Mouse (Mus musculus): ENCODE data around the gene Ace3. TPM values are rescaled to one million over a fixed set of nuclear protein-coding genes. Genes with fewer than 3 reads are reported as not detected.
"Not testable (repeated sequence)": the region's sequence is repeated elsewhere in the genome, so short reads cannot be mapped to it uniquely, and the experiment has no call there.

Gene Ace3
- polyA plus RNA-seq, 2 experiments = not detected

DNA sequence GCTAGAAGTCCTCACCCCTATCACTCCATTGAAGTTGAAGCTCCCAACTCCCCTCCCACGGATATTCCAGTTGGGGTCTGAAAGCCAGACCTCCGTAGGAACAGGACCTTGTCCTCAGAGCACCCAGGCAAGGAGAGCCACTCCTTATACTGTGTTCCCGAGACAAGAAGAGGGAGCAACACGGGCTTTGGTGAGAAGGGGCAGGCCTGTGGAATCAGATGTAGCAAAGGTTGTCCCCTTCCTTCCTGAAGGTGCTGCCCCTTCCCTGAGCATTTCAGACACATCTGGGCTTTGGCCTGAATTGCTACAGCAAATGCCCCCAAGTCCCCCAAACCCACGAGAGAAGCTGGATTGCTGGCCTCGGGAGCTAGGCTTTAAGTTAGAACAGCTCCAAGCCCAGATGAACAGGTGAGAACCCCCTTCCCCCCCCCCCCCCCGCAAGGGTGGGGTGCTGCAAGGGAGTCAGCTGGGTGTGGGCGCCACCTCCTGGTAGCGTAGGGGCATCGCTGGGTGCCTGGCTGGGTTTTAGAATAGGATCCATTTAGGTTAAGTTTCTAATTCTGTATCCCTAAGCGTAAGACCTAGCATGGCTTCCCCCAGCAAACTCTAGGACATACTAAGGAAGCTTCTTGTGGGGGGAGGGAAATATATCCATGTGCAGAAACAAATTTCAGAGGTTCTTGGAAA, 32.1 kb downstream of the Ace3 start:
- H3K4me1 ChIP-seq (ENCODE audit: control insufficient read depth, insufficient read depth, low read length) = no peaks in the 10 kb centered on the region
- ATAC-seq (ENCODE audit: low FRiP score, low read depth) (no peak), DNase-seq (ENCODE audit: low spot score) (peak; percentile 30)
- H3K4me2 ChIP-seq (replicated peaks; ENCODE audit: low read depth, low read length, severe bottlenecking) = no peak overlapping the region
- H3K9ac ChIP-seq (ENCODE audit: low read depth, low read length, severe bottlenecking) = no peak overlapping the region
- TF ChIP-seq POLR2A (IDR thresholded peaks at IDR 0.05; ENCODE audit: borderline replicate concordance, extremely low read depth, insufficient read depth, insufficient read length) = no peak
- 31% methylated on average over 10 of the region's 11 CpGs for WGBS
- H3K4me3 ChIP-seq (replicated peaks; ENCODE audit: low read length) = no peak overlapping the region
- H3K36me3 ChIP-seq (ENCODE audit: control insufficient read depth, insufficient read depth, low read length) = 0 out of 2 replicates have a peak, but pooled peaks cover 4% of the 10 kb centered on the region
- H3K9me3 ChIP-seq (ENCODE audit: control insufficient read depth, low read length) = no peaks in the 10 kb centered on the region
- H3K27me3 ChIP-seq (ENCODE audit: control insufficient read depth, insufficient read depth, low read length) = no peaks in the 10 kb centered on the region
- H3K27ac ChIP-seq (replicated peaks; ENCODE audit: low read depth, low read length) = no peak overlapping the region

DNA sequence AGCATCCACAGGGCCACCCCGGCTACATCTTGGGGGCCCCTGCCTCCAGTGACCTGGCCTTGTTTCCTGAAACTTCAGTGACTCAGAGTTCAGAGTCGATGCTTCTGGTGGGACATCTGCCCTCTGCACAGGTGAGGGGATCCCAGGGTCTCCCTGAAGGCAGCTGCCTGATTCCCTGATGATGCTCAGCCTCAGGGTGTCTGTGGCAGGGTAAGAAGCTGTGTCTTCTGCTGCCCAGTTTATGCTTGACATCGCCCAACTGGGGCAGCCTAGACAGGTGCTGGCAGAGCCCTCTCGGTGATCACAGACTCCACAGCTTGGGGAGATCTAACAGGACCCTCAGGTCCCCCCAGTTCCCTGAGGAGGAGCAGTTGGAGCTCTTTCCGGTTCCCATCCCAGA, 33.1 kb downstream of the Ace3 start:
- no peak overlapping the region for H3K27ac ChIP-seq (replicated peaks; ENCODE audit: low read depth, low read length)
- no peak overlapping the region for H3K9ac ChIP-seq (ENCODE audit: low read depth, low read length, severe bottlenecking)
- no peak overlapping the region for H3K4me3 ChIP-seq (replicated peaks; ENCODE audit: low read length)
- ATAC-seq (ENCODE audit: low FRiP score, low read depth) (no peak), DNase-seq (ENCODE audit: low spot score) (no peak)
- no peak overlapping the region for H3K4me2 ChIP-seq (replicated peaks; ENCODE audit: low read depth, low read length, severe bottlenecking)
- H3K4me1 ChIP-seq (ENCODE audit: control insufficient read depth, insufficient read depth, low read length) = no peaks in the 10 kb centered on the region
- no peaks in the 10 kb centered on the region for H3K9me3 ChIP-seq (ENCODE audit: control insufficient read depth, low read length)
- no peak for TF ChIP-seq POLR2A (IDR thresholded peaks at IDR 0.05; ENCODE audit: borderline replicate concordance, extremely low read depth, insufficient read depth, insufficient read length)
- H3K36me3 ChIP-seq (ENCODE audit: control insufficient read depth, insufficient read depth, low read length) = 0 out of 2 replicates have a peak, but pooled peaks cover 4% of the 10 kb centered on the region
- 92% methylated on average over 5 of the region's 5 CpGs for WGBS
- no peaks in the 10 kb centered on the region for H3K27me3 ChIP-seq (ENCODE audit: control insufficient read depth, insufficient read depth, low read length)

DNA sequence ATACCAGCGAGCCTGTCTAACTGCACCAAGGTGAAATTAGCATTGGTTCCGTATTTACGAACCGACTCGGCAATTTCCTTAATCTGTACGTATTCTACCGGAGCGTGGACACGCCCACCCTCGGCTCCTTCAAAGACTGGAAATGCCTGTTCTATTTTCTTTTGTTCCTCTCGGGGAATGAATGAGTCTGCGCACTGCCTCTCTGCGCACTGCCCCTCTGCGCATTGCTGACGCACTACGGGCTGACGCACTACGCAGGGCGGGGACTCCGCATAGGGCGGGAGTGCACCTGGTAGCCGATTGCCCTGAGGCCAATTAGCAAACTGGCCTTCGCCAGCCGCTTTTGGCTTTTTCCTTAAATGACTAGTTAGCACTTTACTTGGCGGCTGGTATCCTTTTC, 37.6 kb downstream of the Ace3 start:
- H3K4me1 ChIP-seq (ENCODE audit: control insufficient read depth, insufficient read depth, low read length); H3K36me3 ChIP-seq (ENCODE audit: control insufficient read depth, insufficient read depth, low read length); H3K4me2 ChIP-seq (replicated peaks; ENCODE audit: low read depth, low read length, severe bottlenecking); H3K27ac ChIP-seq (replicated peaks; ENCODE audit: low read depth, low read length); H3K9ac ChIP-seq (ENCODE audit: low read depth, low read length, severe bottlenecking); ATAC-seq (ENCODE audit: low FRiP score, low read depth); DNase-seq (ENCODE audit: low spot score); H3K27me3 ChIP-seq (ENCODE audit: control insufficient read depth, insufficient read depth, low read length); H3K9me3 ChIP-seq (ENCODE audit: control insufficient read depth, low read length): not testable (repeated sequence)
- 43% methylated on average over 2 of the region's 25 CpGs for WGBS
- H3K4me3 ChIP-seq (replicated peaks; ENCODE audit: low read length) = peak overlapping the region; percentile 31

DNA sequence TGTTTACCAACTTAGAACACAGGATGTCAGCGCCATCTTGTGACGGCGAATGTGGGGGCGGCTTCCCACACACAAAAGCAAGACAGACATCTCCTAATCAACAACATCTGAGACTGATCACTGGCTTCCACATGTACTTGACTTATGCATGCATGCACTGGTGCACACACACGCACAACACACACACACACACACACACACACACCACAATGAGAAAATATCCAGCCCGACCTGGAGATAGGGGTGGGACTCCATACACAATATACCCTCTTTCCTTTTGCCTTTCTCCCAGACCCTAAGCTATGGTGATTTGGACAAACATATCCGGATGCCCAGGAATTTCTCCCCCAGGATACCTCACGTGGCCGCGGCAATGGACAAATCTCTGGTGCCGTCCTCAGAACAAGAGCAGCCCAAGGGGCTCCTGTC, 39.0 kb downstream of the Ace3 start:
- no peaks in the 10 kb centered on the region for H3K36me3 ChIP-seq (ENCODE audit: control insufficient read depth, insufficient read depth, low read length)
- DNase-seq (ENCODE audit: low spot score) (peak; percentile 68), ATAC-seq (ENCODE audit: low FRiP score, low read depth) (no peak)
- H3K4me3 ChIP-seq (replicated peaks; ENCODE audit: low read length) = peak overlapping the region; percentile 19
- no peak for TF ChIP-seq POLR2A (IDR thresholded peaks at IDR 0.05; ENCODE audit: borderline replicate concordance, extremely low read depth, insufficient read depth, insufficient read length)
- H3K9ac ChIP-seq (ENCODE audit: low read depth, low read length, severe bottlenecking) = peak overlapping the region; percentile 1; the same call in 1 of the 2 replicates
- peak overlapping the region; percentile 59 for H3K27ac ChIP-seq (replicated peaks; ENCODE audit: low read depth, low read length)
- no peaks in the 10 kb centered on the region for H3K9me3 ChIP-seq (ENCODE audit: control insufficient read depth, low read length)
- H3K4me2 ChIP-seq (replicated peaks; ENCODE audit: low read depth, low read length, severe bottlenecking) = peak overlapping the region; percentile 40
- 30% methylated on average over 11 of the region's 11 CpGs for WGBS
- no peaks in the 10 kb centered on the region for H3K27me3 ChIP-seq (ENCODE audit: control insufficient read depth, insufficient read depth, low read length)
- peaks cover 12% of the 10 kb centered on the region for H3K4me1 ChIP-seq (ENCODE audit: control insufficient read depth, insufficient read depth, low read length)

DNA sequence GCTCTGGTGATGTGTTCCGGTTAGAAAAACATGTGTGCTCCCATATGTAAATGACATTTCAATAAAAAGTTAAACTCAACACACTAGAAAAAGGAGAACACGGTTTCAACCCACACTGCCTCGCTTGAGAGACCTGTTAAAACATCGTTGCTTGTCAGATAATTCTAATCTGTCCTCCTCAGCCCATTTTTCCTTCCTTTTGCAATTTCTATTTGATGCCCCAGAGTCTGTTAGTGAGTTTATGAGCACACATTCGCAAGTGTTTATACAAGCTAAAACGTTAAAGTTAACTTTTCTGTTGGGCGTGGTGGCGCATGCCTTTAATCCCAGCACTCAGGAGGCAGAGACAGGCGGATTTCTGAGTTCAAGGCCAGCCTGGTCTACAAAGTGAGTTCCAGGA, 40.5 kb downstream of the Ace3 start:
- no peak for TF ChIP-seq POLR2A (IDR thresholded peaks at IDR 0.05; ENCODE audit: borderline replicate concordance, extremely low read depth, insufficient read depth, insufficient read length)
- Histone ChIP-seq H3K4me1 (ENCODE audit: control insufficient read depth, insufficient read depth, low read length) (peaks cover 13% of the 10 kb centered on the region), H3K9me3 (ENCODE audit: control insufficient read depth, low read length) (no peaks in the 10 kb centered on the region), H3K4me3 (replicated peaks; ENCODE audit: low read length) (no peak overlapping the region), H3K36me3 (ENCODE audit: control insufficient read depth, insufficient read depth, low read length) (no peaks in the 10 kb centered on the region), H3K27me3 (ENCODE audit: control insufficient read depth, insufficient read depth, low read length) (no peaks in the 10 kb centered on the region), H3K9ac (ENCODE audit: low read depth, low read length, severe bottlenecking) (no peak overlapping the region), H3K4me2 (replicated peaks; ENCODE audit: low read depth, low read length, severe bottlenecking) (no peak overlapping the region), H3K27ac (replicated peaks; ENCODE audit: low read depth, low read length) (no peak overlapping the region)
- ATAC-seq (ENCODE audit: low FRiP score, low read depth) = no peak
- DNase-seq (ENCODE audit: low spot score) = no peak
- 85% methylated on average over 9 of the region's 9 CpGs for WGBS
